In the genomic region with DNA sequence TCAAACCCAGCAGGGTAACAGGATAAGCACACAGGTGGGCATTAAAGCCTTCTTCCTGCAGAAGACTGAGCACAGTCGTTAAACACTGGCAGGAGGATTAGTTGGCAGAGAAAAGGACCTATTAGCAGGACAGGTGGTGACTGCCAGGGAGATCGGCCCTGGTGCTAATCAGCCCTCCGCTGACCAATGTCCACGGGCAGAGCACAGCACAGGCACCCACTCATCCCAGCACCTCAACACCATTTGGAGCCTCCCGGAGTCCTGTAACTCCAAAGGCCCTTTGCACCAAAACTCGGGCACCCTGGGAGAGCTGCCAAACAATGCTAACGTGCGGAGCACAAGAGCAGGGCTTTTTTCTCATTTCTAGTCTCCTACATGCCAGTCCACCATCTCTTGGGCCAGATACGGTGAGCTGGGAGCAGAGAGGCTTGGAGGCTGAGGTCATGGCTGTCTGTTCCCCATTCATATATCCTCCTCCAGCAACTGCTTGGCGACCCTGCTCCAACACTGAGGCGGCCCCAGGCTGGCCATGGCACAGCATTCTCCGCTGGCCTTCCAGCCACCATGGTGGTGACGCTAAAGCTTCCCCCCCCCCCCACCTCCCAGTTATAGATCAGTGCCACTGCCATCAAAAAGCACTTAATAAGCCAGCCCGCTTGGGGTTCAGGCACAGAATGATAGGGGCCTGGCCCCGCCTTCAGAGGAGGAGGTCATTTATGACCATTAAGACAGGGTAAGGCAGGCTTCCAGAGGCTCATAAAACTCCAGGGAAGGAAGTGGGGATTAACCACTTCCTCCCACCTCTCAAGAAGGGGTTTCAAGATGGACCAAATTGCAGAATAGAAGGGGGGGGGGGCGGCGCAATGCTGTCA, we compare ENCODE assay signal across 10 mouse cellular contexts. TPM values are rescaled to one million over a fixed set of nuclear protein-coding genes. Genes with fewer than 3 reads are reported as not detected.
DNase-seq lines count a peak whose midpoint lies in the region; ATAC-seq lines count a peak whose summit lies in the region.
"Had no signal": no experiment of that assay in that cellular context is flagged by ENCODE, and none has a peak within 500 bp of the region (broad histone marks: within the 10 kb centered on the region; RNA-seq: fewer than 3 reads in every experiment).

No protein-coding gene starts in this region.

- peak overlapping the region; percentile 65 for H3K27ac ChIP-seq in lung, embryonic 16.5 days (ENCODE audit: low read length)
- H3K27ac ChIP-seq in neural tube, embryonic 13.5 days (replicated peaks): no peak overlapping the region

- ATAC-seq in lung, embryonic 16.5 days (ENCODE audit: low read depth): peak; percentile 15
- ATAC-seq in neural tube, embryonic 13.5 days (ENCODE audit: low read depth): no peak
- no peak for ATAC-seq in frontal cortex, adult (ENCODE audit: low TSS enrichment)

- H3K4me2 ChIP-seq in lung, embryonic 16.5 days (ENCODE audit: low read depth, low read length): peak overlapping the region; percentile 25
- peak overlapping the region; percentile 13; the same call in 1 of the 2 replicates for H3K4me2 ChIP-seq in neural tube, embryonic 13.5 days

- no peaks in the 10 kb centered on the region for H3K9me3 ChIP-seq in lung, embryonic 16.5 days (ENCODE audit: control insufficient read depth, low read length)
- no peaks in the 10 kb centered on the region for H3K9me3 ChIP-seq in neural tube, embryonic 13.5 days

- peak; percentile 6 to 7 for DNase-seq in cerebellum, adult 18-20 months
- DNase-seq in cerebellum, adult 8-10 months: no peak
- DNase-seq in lung, postnatal 14 days: no peak
- DNase-seq in kidney, adult 9 months: peak; percentile 69
- DNase-seq in ovary, postnatal 14 days (ENCODE audit: low spot score): no peak

- peaks cover 55% of the 10 kb centered on the region for H3K4me1 ChIP-seq in lung, embryonic 16.5 days (replicated peaks; ENCODE audit: control insufficient read depth, insufficient read depth, low read length)
- peaks cover 28% of the 10 kb centered on the region for H3K4me1 ChIP-seq in neural tube, embryonic 13.5 days (replicated peaks)

- H3K36me3 ChIP-seq in lung, embryonic 16.5 days (ENCODE audit: control insufficient read depth, insufficient read depth, low read length): no peaks in the 10 kb centered on the region
- H3K36me3 ChIP-seq in neural tube, embryonic 13.5 days: no peaks in the 10 kb centered on the region

- H3K9ac ChIP-seq in lung, embryonic 16.5 days (ENCODE audit: low read length): peak overlapping the region; percentile 31; the same call in 1 of the 2 replicates
- no peak overlapping the region for H3K9ac ChIP-seq in neural tube, embryonic 13.5 days

- no peak overlapping the region for H3K4me3 ChIP-seq in lung, embryonic 16.5 days (ENCODE audit: low read length)
- no peak overlapping the region for H3K4me3 ChIP-seq in neural tube, embryonic 13.5 days

- WGBS in lung, embryonic 16.5 days: 41% methylated on average over 17 of the region's 17 CpGs
- WGBS in neural tube, embryonic 13.5 days: 26% methylated on average over 17 of the region's 17 CpGs

- no peaks in the 10 kb centered on the region for H3K27me3 ChIP-seq in lung, embryonic 16.5 days (ENCODE audit: control insufficient read depth, insufficient read depth, low read depth, low read length)
- H3K27me3 ChIP-seq in neural tube, embryonic 13.5 days: no peaks in the 10 kb centered on the region

RNA-seq across cellular contexts. Expression of a gene that starts 20.1 kb away (rescaled TPM):
- polyA plus RNA-seq in lung, embryonic 16.5 days (2015; fragmentation: Nextera tagmentation; extraction: Ambion mirVana): 0.79 and 0.87 TPM in 2 replicates
- 0.32 and 0.55 TPM in 2 replicates for polyA plus RNA-seq in neural tube, embryonic 13.5 days (2015; fragmentation: Nextera tagmentation; extraction: Ambion mirVana)

RNA-seq across cellular contexts. Expression of a gene that starts 28.6 kb away (rescaled TPM):
- polyA plus RNA-seq in lung, embryonic 16.5 days (2015; fragmentation: Nextera tagmentation; extraction: Ambion mirVana): 0.21 and 0.72 TPM in 2 replicates
- 0.44 TPM in 1 of 2 replicates, not detected in the other for polyA plus RNA-seq in neural tube, embryonic 13.5 days (2015; fragmentation: Nextera tagmentation; extraction: Ambion mirVana)
- polyA plus RNA-seq: brain, embryonic 14.5 days; forebrain, embryonic 11.5 days had no signal

RNA-seq across cellular contexts. Expression of a gene that starts 39.4 kb away (rescaled TPM):
- 0.11 and 0.25 TPM in 2 replicates for polyA plus RNA-seq in lung, embryonic 16.5 days (2015; fragmentation: Nextera tagmentation; extraction: Ambion mirVana)
- not detected in 2 replicates for polyA plus RNA-seq in neural tube, embryonic 13.5 days (2015; fragmentation: Nextera tagmentation; extraction: Ambion mirVana)
- polyA plus RNA-seq: brain, embryonic 14.5 days; forebrain, embryonic 11.5 days had no signal

Comparison
In these comparisons a context has a peak if more than half of its experiments do, and no peak if none do; other contexts are left out.
1. DNase-seq: peak in cerebellum, adult 18-20 months (2 of 2) and kidney, adult 9 months (single experiment); none in cerebellum, adult 8-10 months (single experiment), lung, postnatal 14 days (single experiment) and ovary, postnatal 14 days (single experiment).